Mouse (Mus musculus) kidney, adult 2 months (tissue): ENCODE results near the gene Adssl1.

ENCODE experiments used
- CTCF ChIP-seq: fragments of 200-500 bp; conservative IDR thresholded peaks from 2 replicates; pipeline ENCODE4 v1.5.1; 2011; ENCODE audit warnings: low read depth, mild to moderate bottlenecking, control low read depth, low read length, moderate library complexity, mixed read lengths; ENCODE audit not compliant: insufficient read depth, insufficient read length
- POLR2A ChIP-seq: fragments of 200-500 bp; IDR thresholded peaks from one replicate; pipeline ENCODE4 v1.6.1; 2011; ENCODE audit warnings: low read depth, low read length, control low read depth

DNA sequence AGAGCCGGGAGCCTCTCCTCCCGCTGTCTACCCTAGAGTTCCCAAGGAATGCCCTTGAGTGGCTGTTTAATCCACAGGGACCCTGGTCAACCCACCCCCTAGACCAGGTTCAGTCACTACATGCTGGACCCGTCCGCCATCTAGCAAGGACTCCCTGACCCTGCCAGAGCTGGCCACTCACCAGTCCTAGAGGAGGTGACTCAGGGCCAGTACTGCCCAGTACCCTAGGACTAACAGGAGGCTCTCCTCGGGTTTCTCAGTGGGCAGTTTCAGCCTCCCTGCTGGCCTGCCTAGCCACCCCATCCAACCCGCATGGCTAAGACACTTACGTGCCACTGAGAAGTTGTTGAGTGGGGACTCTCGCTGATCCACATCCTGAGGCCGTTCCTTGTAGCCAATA is 42.0 kb downstream of the Adssl1 start:
- TF ChIP-seq CTCF (no peak), POLR2A (no peak)
